9 mouse cellular contexts compared by ENCODE assay signal in genomic region chr2:160603154-160603933, GRCm38 (mm10). TPM values are rescaled to one million over a fixed set of nuclear protein-coding genes. Genes with fewer than 3 reads are reported as not detected.
DNase-seq lines count a peak whose midpoint lies in the region; ATAC-seq lines count a peak whose summit lies in the region.
"Had no signal": no experiment of that assay in that cellular context is flagged by ENCODE, and none has a peak within 500 bp of the region (broad histone marks: within the 10 kb centered on the region; RNA-seq: fewer than 3 reads in every experiment).

No protein-coding gene starts in this region.

- WGBS in kidney, embryonic 15.5 days: 45% methylated on average over 10 of the region's 10 CpGs
- WGBS in limb, embryonic 13.5 days: 54% methylated on average over 10 of the region's 10 CpGs

- H3K4me2 ChIP-seq in kidney, embryonic 15.5 days: no peak overlapping the region
- H3K4me2 ChIP-seq in limb, embryonic 13.5 days (replicated peaks): no peak overlapping the region
- H3K4me2 ChIP-seq: neural tube, embryonic 12.5 days had no signal

- DNase-seq in kidney, postnatal 36 days: no peak
- peak; percentile 88 for DNase-seq in c-Kit-negative CD71-positive TER-119-positive erythroid progenitor cells, embryonic 14.5 days (ENCODE audit: low read depth, low spot score)
- DNase-seq in spleen, postnatal 10 days (ENCODE audit: low spot score in 2 of 2): peak; percentile 47 to 65
- DNase-seq in gastrocnemius, postnatal 10 days: no peak
- no peak for DNase-seq in left cerebral cortex, postnatal 36 days (ENCODE audit: low spot score in 2 of 2)

- H3K4me3 ChIP-seq in kidney, embryonic 15.5 days (replicated peaks): no peak overlapping the region
- H3K4me3 ChIP-seq in limb, embryonic 13.5 days: no peak overlapping the region
- H3K4me3 ChIP-seq: neural tube, embryonic 12.5 days had no signal

- ATAC-seq in kidney, embryonic 15.5 days (replicated peaks; ENCODE audit: low FRiP score): peak; percentile 83
- peak; percentile 61; the same call in 1 of the 2 replicates for ATAC-seq in limb, embryonic 13.5 days (ENCODE audit: low FRiP score, low read depth)
- ATAC-seq in inflammation-experienced regulatory T-cells, adult 6 months: no peak

- intact Hi-C loops in left cerebral cortex, postnatal 36 days (cut with DNase I): no loop called here

- no peak overlapping the region for H3K27ac ChIP-seq in kidney, embryonic 15.5 days
- H3K27ac ChIP-seq in limb, embryonic 13.5 days: no peak overlapping the region
- H3K27ac ChIP-seq: neural tube, embryonic 12.5 days had no signal

- H3K9me3 ChIP-seq in kidney, embryonic 15.5 days (replicated peaks): no peaks in the 10 kb centered on the region
- H3K9me3 ChIP-seq in limb, embryonic 13.5 days: no peaks in the 10 kb centered on the region
- H3K9me3 ChIP-seq: neural tube, embryonic 12.5 days had no signal

- H3K27me3 ChIP-seq in kidney, embryonic 15.5 days: no peaks in the 10 kb centered on the region
- H3K27me3 ChIP-seq in limb, embryonic 13.5 days: no peaks in the 10 kb centered on the region
- H3K27me3 ChIP-seq: neural tube, embryonic 12.5 days had no signal

- H3K36me3 ChIP-seq in kidney, embryonic 15.5 days: no peaks in the 10 kb centered on the region
- H3K36me3 ChIP-seq in limb, embryonic 13.5 days: no peaks in the 10 kb centered on the region
- H3K36me3 ChIP-seq: neural tube, embryonic 12.5 days had no signal

- peaks cover 8% of the 10 kb centered on the region; the same call in 1 of the 2 replicates for H3K4me1 ChIP-seq in kidney, embryonic 15.5 days
- no peaks in the 10 kb centered on the region for H3K4me1 ChIP-seq in limb, embryonic 13.5 days
- H3K4me1 ChIP-seq: neural tube, embryonic 12.5 days had no signal

- no peak overlapping the region for H3K9ac ChIP-seq in kidney, embryonic 15.5 days
- no peak overlapping the region for H3K9ac ChIP-seq in limb, embryonic 13.5 days
- H3K9ac ChIP-seq: neural tube, embryonic 12.5 days had no signal

RNA-seq across cellular contexts. Expression of gene Top1, which starts 42.3 kb away (rescaled TPM):
- 92.2 and 95.1 TPM in 2 replicates for polyA plus RNA-seq in kidney, embryonic 15.5 days (2015; fragmentation: Nextera tagmentation; extraction: Ambion mirVana)
- polyA plus RNA-seq in limb, embryonic 13.5 days (2015; fragmentation: Nextera tagmentation; extraction: Ambion mirVana): 97.3 and 102 TPM in 2 replicates
- 10 to 100 TPM; 42.3 to 54.4 TPM for total RNA-seq in gastrocnemius, postnatal 10 days (2021)
- polyA plus RNA-seq in inflammation-experienced regulatory T-cells, adult 6 months (2017; shearing (Covaris generic)): 10 to 100 TPM; 84.6 to 91.2 (median 89.9) TPM
- total RNA-seq in left cerebral cortex, postnatal 36 days (2021): 10 to 100 TPM; 66.5 to 87.4 TPM

Comparison
In these comparisons a context has a peak if more than half of its experiments do, and no peak if none do; other contexts are left out.
1. DNase-seq: peak in c-Kit-negative CD71-positive TER-119-positive erythroid progenitor cells, embryonic 14.5 days (single experiment) and spleen, postnatal 10 days (2 of 2); none in kidney, postnatal 36 days (0 of 2), gastrocnemius, postnatal 10 days (single experiment) and left cerebral cortex, postnatal 36 days (0 of 2).